Mouse (Mus musculus) midbrain, embryonic 14.5 days (tissue): ENCODE measurements around the gene Gm4491. TPM values are rescaled to one million over a fixed set of nuclear protein-coding genes. Genes with fewer than 3 reads are reported as not detected.

Experiments
- ATAC-seq: fragments of 200-750 bp; cut with Nextera tagmentation; 2 replicates; pipeline ENCODE4 v1.8.0; 2017; ENCODE audit warnings: moderate number of reproducible peaks, moderate library complexity; ENCODE audit not compliant: low FRiP score, low TSS enrichment
- DNase-seq: peaks from one replicate; pipeline ENCODE4 v3.0.0-alpha.2; 2015
- H3K27ac ChIP-seq: fragments of 300-500 bp; sonication (generic); replicated peaks from 2 replicates; pipeline ENCODE4 v1.5.1; 2014; ENCODE audit warnings: mild to moderate bottlenecking, low read depth, low read length, moderate library complexity
- H3K27me3 ChIP-seq: fragments of 300-500 bp; sonication (generic); 2 replicates; pipeline ENCODE4 v1.6.1; 2014; ENCODE audit warnings: low read length, control low read depth, mixed read lengths; ENCODE audit not compliant: control insufficient read depth, insufficient read depth
- H3K36me3 ChIP-seq: fragments of 300-500 bp; sonication (generic); 2 replicates; pipeline ENCODE4 v1.6.1; 2014; ENCODE audit warnings: low read length, control low read depth; ENCODE audit not compliant: control insufficient read depth, insufficient read depth
- H3K4me1 ChIP-seq: fragments of 300-500 bp; sonication (generic); 2 replicates; pipeline ENCODE4 v1.6.1; 2014; ENCODE audit warnings: mild to moderate bottlenecking, antibody characterized with exemption, low read length, control low read depth; ENCODE audit not compliant: control insufficient read depth, insufficient read depth
- H3K4me2 ChIP-seq: fragments of 300-500 bp; sonication (generic); 2 replicates; pipeline ENCODE4 v1.6.1; 2014; ENCODE audit warnings: mild to moderate bottlenecking, low read length, moderate library complexity
- H3K4me3 ChIP-seq: fragments of 300-500 bp; sonication (generic); replicated peaks from 2 replicates; pipeline ENCODE4 v1.5.1; 2014; ENCODE audit warnings: low read depth, low read length
- H3K9ac ChIP-seq: fragments of 300-500 bp; sonication (generic); replicated peaks from 2 replicates; pipeline ENCODE4 v1.6.1; 2014; ENCODE audit warnings: mild to moderate bottlenecking, low read length, moderate library complexity
- H3K9me3 ChIP-seq: fragments of 300-500 bp; sonication (generic); 2 replicates; pipeline ENCODE4 v1.6.1; 2016; ENCODE audit warnings: low read length, control low read depth, mixed read lengths; ENCODE audit not compliant: control insufficient read depth
- WGBS: fragments of 180-500 bp; shearing (Covaris S2); extraction: QIAGEN DNeasy Blood & Tissue Kit; methylation state at CpG from one replicate; pipeline ENCODE4 v1.1.7; 2014; 5-methylcytosine and 5-hydroxymethylcytosine counted together
- polyA plus RNA-seq: library from polyadenylated mRNA; unstranded; fragments of >200 nt; fragmentation: Nextera tagmentation; extraction: Ambion mirVana; gene quantifications from 2 replicates; pipeline ENCODE4 v1.2.1, GENCODE M21; 2014

Gene Gm4491
- 0.22 TPM in 1 of 2 replicates, not detected in the other for polyA plus RNA-seq

GRCm38 (mm10) chr14:57115823-57116544, at the start of gene Gm4491:
Gene Gm4491, minus strand, starts transcription at chr14:57115883.
- WGBS = 5% methylated on average over 13 of the region's 13 CpGs
- peaks cover 10% of the 10 kb centered on the region for H3K4me1 ChIP-seq
- no peaks in the 10 kb centered on the region for H3K27me3 ChIP-seq
- ATAC-seq (peak; percentile 78), DNase-seq (peak; percentile 70)
- no peak within 1 kb of the TSS for H3K9ac ChIP-seq
- H3K9me3 ChIP-seq = no peaks in the 10 kb centered on the region
- no peak within 1 kb of the TSS for H3K4me3 ChIP-seq
- peak within 1 kb of the TSS; percentile 38 for H3K4me2 ChIP-seq
- H3K36me3 ChIP-seq = no peaks in the 10 kb centered on the region
- H3K27ac ChIP-seq = peak within 1 kb of the TSS; percentile 49; the same call in 1 of the 2 replicates

GRCm38 (mm10) chr14:57161833-57162232, 46.1 kb upstream of the Gm4491 start:
- no peak overlapping the region for H3K9ac ChIP-seq
- DNase-seq = no peak
- no peak overlapping the region for H3K27ac ChIP-seq
- no peak overlapping the region for H3K4me2 ChIP-seq
- no peaks in the 10 kb centered on the region for H3K9me3 ChIP-seq
- H3K36me3 ChIP-seq = no peaks in the 10 kb centered on the region
- no peak overlapping the region for H3K4me3 ChIP-seq
- H3K4me1 ChIP-seq = no peaks in the 10 kb centered on the region
- H3K27me3 ChIP-seq = no peaks in the 10 kb centered on the region
- 81% methylated on average over 2 of the region's 2 CpGs for WGBS
- ATAC-seq = no peak

GRCm38 (mm10) chr14:57161201-57161600, 45.5 kb upstream of the Gm4491 start:
- 82% methylated on average over 4 of the region's 4 CpGs for WGBS
- no peak overlapping the region for H3K9ac ChIP-seq
- ATAC-seq = no peak
- no peak overlapping the region for H3K4me2 ChIP-seq
- H3K4me1 ChIP-seq = no peaks in the 10 kb centered on the region
- H3K27me3 ChIP-seq = no peaks in the 10 kb centered on the region
- no peak overlapping the region for H3K4me3 ChIP-seq
- no peak overlapping the region for H3K27ac ChIP-seq
- H3K36me3 ChIP-seq = no peaks in the 10 kb centered on the region
- H3K9me3 ChIP-seq = no peaks in the 10 kb centered on the region
- DNase-seq = peak; percentile 25

GRCm38 (mm10) chr14:57154916-57155315, 39.2 kb upstream of the Gm4491 start:
- Histone ChIP-seq H3K36me3 (no peaks in the 10 kb centered on the region), H3K4me3 (no peak overlapping the region), H3K4me1 (no peaks in the 10 kb centered on the region), H3K9ac (no peak overlapping the region), H3K4me2 (no peak overlapping the region), H3K27me3 (no peaks in the 10 kb centered on the region), H3K27ac (no peak overlapping the region), H3K9me3 (no peaks in the 10 kb centered on the region)
- ATAC-seq (no peak), DNase-seq (no peak)
- 54% methylated on average over 6 of the region's 6 CpGs for WGBS

GRCm38 (mm10) chr14:57145741-57146140, 30.1 kb upstream of the Gm4491 start:
- no peak overlapping the region for H3K4me3 ChIP-seq
- no peaks in the 10 kb centered on the region for H3K36me3 ChIP-seq
- no peaks in the 10 kb centered on the region for H3K9me3 ChIP-seq
- DNase-seq = no peak
- ATAC-seq = no peak
- H3K27ac ChIP-seq = no peak overlapping the region
- no peaks in the 10 kb centered on the region for H3K4me1 ChIP-seq
- H3K9ac ChIP-seq = no peak overlapping the region
- 60% methylated on average over 4 of the region's 4 CpGs for WGBS
- no peaks in the 10 kb centered on the region for H3K27me3 ChIP-seq
- H3K4me2 ChIP-seq = no peak overlapping the region

- Histone ChIP-seq H3K9me3 (no peaks in the 10 kb centered on the region), H3K27me3 (peaks cover 25% of the 10 kb centered on the region), H3K27ac (no peak overlapping the region), H3K36me3 (no peaks in the 10 kb centered on the region), H3K4me2 (no peak overlapping the region), H3K4me3 (no peak overlapping the region), H3K9ac (no peak overlapping the region), H3K4me1 (peaks cover 8% of the 10 kb centered on the region; the same call in 1 of the 2 replicates)
- WGBS = 37% methylated on average over 8 of the region's 8 CpGs
- no peak for ATAC-seq
- no peak for DNase-seq
Measured at GRCm38 (mm10) chr14:57135265-57135664, 19.6 kb upstream of the Gm4491 start.

- peaks cover 8% of the 10 kb centered on the region; the same call in 1 of the 2 replicates for H3K4me1 ChIP-seq
- no peaks in the 10 kb centered on the region for H3K36me3 ChIP-seq
- no peak within 1 kb of the TSS for H3K27ac ChIP-seq
- DNase-seq = peak; percentile 45
- H3K4me3 ChIP-seq = peak within 1 kb of the TSS; percentile 38
- 1% methylated on average over 33 of the region's 33 CpGs for WGBS
- H3K9ac ChIP-seq = peak within 1 kb of the TSS; percentile 43
- ATAC-seq = peak; percentile 53; the same call in 1 of the 2 replicates
- peak within 1 kb of the TSS; percentile 72 for H3K4me2 ChIP-seq
- peaks cover 25% of the 10 kb centered on the region for H3K27me3 ChIP-seq
- no peaks in the 10 kb centered on the region for H3K9me3 ChIP-seq
Measured at GRCm38 (mm10) chr14:57133161-57133661, 17.5 kb upstream of the Gm4491 start, which contains the start of gene Gjb6. Gene Gjb6, minus strand, starts transcription at chr14:57133611.

- Histone ChIP-seq H3K9ac (no peak overlapping the region), H3K4me2 (no peak overlapping the region), H3K4me3 (no peak overlapping the region), H3K4me1 (no peaks in the 10 kb centered on the region), H3K9me3 (no peaks in the 10 kb centered on the region), H3K27ac (no peak overlapping the region), H3K27me3 (peaks cover 10% of the 10 kb centered on the region; the same call in 1 of the 2 replicates), H3K36me3 (no peaks in the 10 kb centered on the region)
- 83% methylated on average over 4 of the region's 4 CpGs for WGBS
- ATAC-seq = no peak
- no peak for DNase-seq
Measured at GRCm38 (mm10) chr14:57127383-57127782, 11.7 kb upstream of the Gm4491 start.

GRCm38 (mm10) chr14:57122295-57122694, 6.6 kb upstream of the Gm4491 start:
- no peak for ATAC-seq
- Histone ChIP-seq H3K9ac (no peak overlapping the region), H3K4me3 (no peak overlapping the region), H3K36me3 (no peaks in the 10 kb centered on the region), H3K9me3 (no peaks in the 10 kb centered on the region), H3K4me1 (no peaks in the 10 kb centered on the region), H3K27ac (no peak overlapping the region), H3K27me3 (no peaks in the 10 kb centered on the region), H3K4me2 (no peak overlapping the region)
- DNase-seq = no peak
- 86% methylated on average over 7 of the region's 7 CpGs for WGBS
